Mouse (Mus musculus) thymus, adult 2 months (tissue): ENCODE measurements at regions not wholly inside any gene's neighbourhood (a gene's known extent, or its start where the extent isn't known, plus 50 kb on each side); places are given as distances from the start of the nearest gene placed in this dataset.

Source experiments
- CTCF ChIP-seq: fragments of 200-500 bp; IDR thresholded peaks from 2 replicates; pipeline ENCODE4 v1.5.1; 2012; ENCODE audit warnings: mild to moderate bottlenecking, control low read depth, low read length, moderate library complexity, borderline replicate concordance; ENCODE audit not compliant: control insufficient read depth, poor library complexity, insufficient read depth; ENCODE audit errors: extremely low read depth
- POLR2A ChIP-seq: fragments of 200-500 bp; IDR thresholded peaks from 2 replicates; pipeline ENCODE4 v1.6.1; 2012; ENCODE audit warnings: mild to moderate bottlenecking, low read length, control low read depth, moderate library complexity; ENCODE audit not compliant: control insufficient read depth, poor library complexity, insufficient read depth; ENCODE audit errors: extremely low read depth

- TF ChIP-seq CTCF (no peak), POLR2A (no peak)
Observed at GRCm38 (mm10) chr14:18476795-18477320, 145.2 kb upstream of the Ube2e1 start.
